Mouse (Mus musculus) spleen, adult 2 months (tissue): ENCODE data around the gene Nt5m.

Experiments used
- CTCF ChIP-seq: fragments of 200-500 bp; IDR thresholded peaks from 2 replicates; pipeline ENCODE4 v1.5.1; 2011; ENCODE audit warnings: mild to moderate bottlenecking, inconsistent platforms; ENCODE audit not compliant: insufficient read depth, insufficient read length, insufficient replicate concordance; ENCODE audit errors: extremely low read depth
- POLR2A ChIP-seq: fragments of 200-500 bp; IDR thresholded peaks from 2 replicates; pipeline ENCODE4 v1.6.1; 2011; ENCODE audit warnings: low read depth, low read length, inconsistent platforms

DNA sequence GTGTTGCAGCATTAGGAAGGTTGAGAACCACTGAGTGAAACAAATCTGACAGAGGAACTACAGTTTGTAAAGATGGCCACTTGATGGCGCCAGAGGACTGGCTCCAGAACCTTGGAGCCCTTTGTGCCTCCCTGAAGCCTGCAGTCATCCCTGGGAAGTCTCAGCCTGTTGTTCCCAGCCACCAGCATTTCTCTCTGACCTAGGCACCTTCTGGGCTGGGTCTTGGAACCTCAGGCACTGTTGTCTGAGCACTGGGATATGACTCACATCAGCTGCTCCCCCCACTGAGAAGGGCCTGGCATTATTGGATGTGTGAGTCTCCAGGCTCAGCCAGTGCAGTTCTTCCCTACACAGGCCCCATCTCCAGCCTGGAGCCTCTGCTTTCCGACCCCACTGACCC, 40.8 kb downstream of the Nt5m start:
- TF ChIP-seq CTCF, result peak; percentile 83
- TF ChIP-seq POLR2A, result no peak
